Mouse (Mus musculus): ENCODE data around the gene Pip5k1b.

Gene Pip5k1b

DNA sequence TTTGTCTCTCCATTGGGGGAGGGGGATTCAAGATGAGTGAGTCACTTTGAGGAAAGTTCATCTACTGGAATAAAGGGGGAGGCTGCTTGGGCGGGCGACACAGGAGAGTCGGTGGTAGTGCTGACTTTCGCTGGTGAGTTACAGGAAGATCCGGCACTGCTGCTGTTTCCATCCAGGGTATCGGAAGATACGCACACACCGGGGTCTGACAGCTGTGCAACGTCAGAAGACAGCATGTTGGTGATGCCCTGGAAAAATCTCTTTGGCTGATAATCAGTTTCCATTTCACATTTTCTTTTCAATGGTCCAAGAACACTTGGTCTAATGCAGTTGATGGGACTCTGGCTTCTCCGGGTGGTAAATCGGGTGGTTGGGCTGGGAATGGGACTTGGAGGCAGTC, 79.2 kb downstream of the Pip5k1b start:
- no peak for DNase-seq (ENCODE audit: low spot score)

GRCm38 (mm10) chr19:24475281-24475680, 80.4 kb downstream of the Pip5k1b start:
- DNase-seq (ENCODE audit: low spot score): no peak

DNA sequence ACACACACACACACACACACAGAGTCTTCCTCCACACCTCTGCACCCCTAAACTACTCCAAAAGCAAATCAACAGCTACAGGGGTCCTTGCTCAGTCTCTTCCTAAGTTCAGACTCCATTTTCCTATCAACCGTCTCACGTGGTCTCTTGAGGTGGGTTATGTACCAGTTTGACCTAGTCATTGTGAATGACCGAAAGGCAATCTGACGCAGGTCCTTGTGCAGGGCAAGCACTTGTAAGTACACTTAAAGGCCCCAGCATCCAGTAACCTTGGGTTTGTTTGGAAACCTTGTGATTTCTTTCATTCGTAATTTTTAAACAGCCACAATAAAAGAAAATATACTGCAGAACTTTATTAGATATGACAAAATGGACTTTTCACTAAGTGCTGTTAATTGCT, 83.2 kb downstream of the Pip5k1b start:
- DNase-seq (ENCODE audit: low spot score): no peak

- no peak for DNase-seq (ENCODE audit: low spot score)
These were observed 84.1 kb downstream of the Pip5k1b start for GRCm38 (mm10) chr19:24471538-24471937.

- DNase-seq (ENCODE audit: low spot score): no peak
These were observed 86.5 kb downstream of the Pip5k1b start for GRCm38 (mm10) chr19:24469216-24469615.

- DNase-seq (ENCODE audit: low spot score): no peak
These were observed 87.1 kb downstream of the Pip5k1b start for GRCm38 (mm10) chr19:24468616-24469015.

DNA sequence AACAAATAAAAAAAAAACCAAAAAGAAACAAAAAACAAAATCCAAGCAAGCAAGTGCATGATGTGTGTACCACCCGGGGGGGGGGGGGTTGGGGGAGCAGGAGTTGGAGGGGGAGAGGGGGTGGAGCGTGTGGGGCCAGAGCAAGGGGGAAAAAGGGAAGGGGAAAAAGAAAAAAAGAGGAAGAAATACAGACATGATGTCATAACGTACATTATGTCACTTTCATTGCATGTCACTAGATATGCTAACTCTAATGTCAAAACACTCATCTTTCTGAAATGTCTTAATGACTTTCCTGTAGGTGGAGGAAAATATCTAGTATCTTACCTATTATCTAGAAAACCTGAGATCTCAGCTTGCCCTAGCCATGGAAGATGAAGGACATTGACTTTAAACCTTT, 92.7 kb downstream of the Pip5k1b start:
- no peak for DNase-seq (ENCODE audit: low spot score)

DNA sequence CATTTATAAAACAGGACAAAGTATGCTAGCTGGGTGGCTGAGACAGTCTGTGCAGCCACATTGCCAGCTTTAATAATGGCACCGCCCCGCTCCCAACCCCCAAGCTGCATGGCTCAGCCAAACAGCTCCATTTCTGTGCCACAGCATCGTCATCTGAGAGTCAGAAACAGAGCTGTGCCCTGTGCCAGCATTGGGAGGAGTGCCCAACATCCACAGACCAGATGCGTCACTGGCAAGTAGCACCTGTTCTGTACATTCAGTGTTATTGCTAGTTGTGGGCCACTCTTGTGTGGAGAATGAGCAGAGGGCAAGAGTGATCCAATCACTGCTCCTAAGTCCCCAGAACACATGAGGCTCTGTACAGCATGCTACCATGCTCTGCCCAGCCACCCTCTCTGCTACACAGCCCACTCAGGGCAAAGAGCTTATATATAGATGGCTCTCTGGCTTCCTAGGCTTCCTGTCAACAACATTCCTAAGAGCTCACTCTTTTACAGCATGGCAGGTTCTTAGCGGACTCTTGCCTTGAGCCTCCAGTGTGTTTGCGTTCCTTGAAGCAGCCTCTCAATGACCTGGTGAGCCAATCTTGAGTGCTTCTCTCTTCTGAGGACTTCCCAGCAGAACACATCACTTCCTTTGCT, 99.0 kb downstream of the Pip5k1b start:
- DNase-seq (ENCODE audit: low spot score): no peak

GRCm38 (mm10) chr19:24455249-24455960, 100.3 kb downstream of the Pip5k1b start:
- no peak for DNase-seq (ENCODE audit: low spot score)

DNA sequence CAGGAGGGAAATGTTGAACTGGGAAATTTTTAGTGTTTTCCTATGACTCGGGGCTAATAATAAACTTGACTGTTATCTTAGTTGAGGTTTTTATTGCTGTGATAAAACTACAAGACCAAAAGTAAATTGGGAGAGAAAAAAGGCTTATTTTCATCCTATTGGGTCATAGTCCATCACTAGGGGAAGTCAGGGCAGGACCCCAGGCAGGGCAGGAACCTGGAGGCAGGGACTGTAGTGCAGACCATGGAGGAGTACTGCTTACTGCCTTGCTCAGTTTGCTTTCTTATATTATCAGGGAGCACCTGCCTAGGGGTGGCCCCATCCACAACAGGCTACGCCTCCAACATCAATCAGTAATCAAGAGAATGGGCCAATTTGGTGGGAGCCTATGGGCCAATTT, 101.2 kb downstream of the Pip5k1b start:
- DNase-seq (ENCODE audit: low spot score): no peak

- no peak for DNase-seq (ENCODE audit: low spot score)
These were observed 102.3 kb downstream of the Pip5k1b start for GRCm38 (mm10) chr19:24453379-24453778.

GRCm38 (mm10) chr19:24452441-24452898, 103.2 kb downstream of the Pip5k1b start:
- no peak for DNase-seq (ENCODE audit: low spot score)

DNA sequence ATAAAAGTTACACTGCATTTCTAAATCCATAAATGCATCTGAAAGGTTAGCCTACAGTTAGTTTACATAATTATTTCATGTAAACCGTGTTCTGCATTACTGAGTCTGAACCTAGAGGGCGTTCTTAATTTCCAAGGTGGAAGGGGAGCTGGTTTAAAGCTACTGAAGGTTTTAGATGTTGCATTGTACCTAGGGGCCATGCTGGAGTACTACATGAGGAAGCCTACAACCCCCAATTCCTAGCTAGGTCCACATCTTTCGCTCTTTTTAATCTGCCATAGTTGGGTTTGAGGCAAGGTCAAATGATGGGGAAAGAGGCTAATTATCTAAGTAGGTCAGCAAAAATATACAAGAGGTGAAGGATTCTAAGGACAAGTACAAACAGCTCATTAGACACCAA, 104.0 kb downstream of the Pip5k1b start:
- no peak for DNase-seq (ENCODE audit: low spot score)

DNA sequence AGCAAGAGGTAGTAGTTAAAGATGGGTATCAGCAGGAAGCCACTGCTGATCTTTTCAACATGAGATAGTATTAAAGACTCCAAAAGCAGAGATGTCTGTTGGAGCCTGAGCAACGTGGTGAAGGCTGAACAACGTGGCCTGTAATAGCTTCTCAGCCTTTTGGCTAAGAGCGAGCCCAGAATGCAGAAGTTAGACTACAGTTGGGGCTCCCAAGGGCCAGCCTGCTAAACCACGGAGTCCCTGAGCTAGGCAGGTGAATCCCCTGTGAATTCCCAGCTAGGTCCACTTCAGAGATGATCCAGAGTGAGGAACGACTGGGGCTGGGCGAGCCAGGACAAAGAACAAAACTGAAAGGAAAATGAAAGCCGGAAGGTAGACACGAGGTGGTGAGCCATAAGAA, 104.9 kb downstream of the Pip5k1b start:
- DNase-seq (ENCODE audit: low spot score): no peak

GRCm38 (mm10) chr19:24444322-24444721, 111.3 kb downstream of the Pip5k1b start:
- no peak for DNase-seq (ENCODE audit: low spot score)

GRCm38 (mm10) chr19:24439715-24440114, 116.0 kb downstream of the Pip5k1b start:
- DNase-seq (ENCODE audit: low spot score): no peak

DNA sequence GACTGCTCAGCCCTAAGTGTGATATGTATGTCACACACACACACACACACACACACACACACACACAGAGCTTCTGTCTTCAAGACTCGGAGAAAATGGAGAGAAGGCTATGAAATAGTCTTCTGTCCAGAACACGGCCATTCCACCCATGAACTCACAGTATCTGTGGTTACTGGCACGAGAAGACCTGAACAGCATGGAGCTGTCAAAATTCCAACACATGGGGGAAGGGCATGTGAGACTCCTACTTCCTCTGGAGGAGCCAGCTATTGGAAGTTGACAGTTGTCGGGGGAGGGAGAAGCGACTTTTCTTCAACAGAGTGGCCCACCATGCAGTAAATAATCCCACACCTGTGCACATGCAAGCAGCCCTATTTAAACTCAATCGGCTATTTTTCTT, 121.4 kb downstream of the Pip5k1b start:
- DNase-seq (ENCODE audit: low spot score): no peak

- DNase-seq (ENCODE audit: low spot score): no peak
These were observed 123.2 kb downstream of the Pip5k1b start for GRCm38 (mm10) chr19:24432447-24432846.

GRCm38 (mm10) chr19:24431381-24431780, 124.3 kb downstream of the Pip5k1b start:
- no peak for DNase-seq (ENCODE audit: low spot score)

DNA sequence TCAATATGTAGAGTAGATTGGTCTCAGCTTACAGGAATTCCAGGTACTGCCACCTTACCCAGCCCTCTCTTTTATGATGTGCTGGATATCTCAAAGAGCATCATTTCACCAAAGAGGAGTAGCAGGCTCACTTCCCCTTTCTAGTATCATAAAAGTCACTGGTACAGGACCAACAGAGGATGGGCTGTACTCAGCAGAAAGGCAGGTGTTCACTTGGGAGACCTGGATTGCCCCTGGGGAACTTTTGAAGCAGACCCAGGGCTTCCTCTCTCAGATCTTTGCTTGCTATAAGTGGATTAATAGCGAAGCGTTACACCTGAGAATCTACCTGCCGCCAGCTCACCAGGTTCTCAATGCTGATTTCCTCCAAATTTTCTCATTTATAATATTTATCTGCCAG, 127.7 kb downstream of the Pip5k1b start:
- no peak for DNase-seq (ENCODE audit: low spot score)

DNA sequence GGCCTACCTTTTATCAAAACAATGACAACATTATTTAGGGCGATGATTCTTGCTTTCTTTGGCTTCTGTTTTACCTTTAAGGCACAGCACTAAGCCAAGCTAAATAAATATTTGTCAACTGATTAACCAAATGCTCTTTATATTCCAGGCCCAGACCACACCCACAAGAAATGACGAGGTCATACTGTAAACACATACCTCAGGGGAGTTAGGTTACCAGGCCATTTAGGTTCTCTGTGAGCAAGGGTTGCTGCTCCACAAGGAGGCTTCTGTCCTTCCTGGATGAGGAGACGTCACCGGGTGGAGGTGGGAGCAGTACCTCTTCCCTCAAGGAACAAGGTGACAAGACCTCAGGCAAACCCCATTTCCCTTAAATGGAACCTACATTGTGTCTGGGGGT, 128.4 kb downstream of the Pip5k1b start:
- no peak for DNase-seq (ENCODE audit: low spot score)

DNA sequence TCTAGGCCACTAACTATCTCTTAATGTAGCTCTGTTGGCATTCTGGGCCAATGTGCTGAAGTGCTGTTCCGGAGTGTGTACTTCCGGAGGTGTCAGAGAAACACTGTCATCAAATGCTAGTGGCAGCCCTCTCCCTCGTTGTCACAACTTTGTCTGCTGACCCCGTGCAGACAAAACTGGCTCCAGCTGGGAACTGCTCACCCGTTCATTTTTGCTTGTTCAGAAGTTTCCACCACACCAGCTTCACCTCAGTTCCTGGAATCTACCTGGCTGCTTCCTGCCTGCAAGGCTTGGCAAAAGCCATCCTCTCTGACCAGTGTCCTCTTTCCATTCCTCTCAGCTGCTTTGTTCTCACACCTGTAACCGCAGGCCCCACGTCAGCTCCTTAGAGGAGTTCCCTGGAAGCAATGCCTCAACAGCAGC, 128.9 kb downstream of the Pip5k1b start:
- no peak for DNase-seq (ENCODE audit: low spot score)

DNA sequence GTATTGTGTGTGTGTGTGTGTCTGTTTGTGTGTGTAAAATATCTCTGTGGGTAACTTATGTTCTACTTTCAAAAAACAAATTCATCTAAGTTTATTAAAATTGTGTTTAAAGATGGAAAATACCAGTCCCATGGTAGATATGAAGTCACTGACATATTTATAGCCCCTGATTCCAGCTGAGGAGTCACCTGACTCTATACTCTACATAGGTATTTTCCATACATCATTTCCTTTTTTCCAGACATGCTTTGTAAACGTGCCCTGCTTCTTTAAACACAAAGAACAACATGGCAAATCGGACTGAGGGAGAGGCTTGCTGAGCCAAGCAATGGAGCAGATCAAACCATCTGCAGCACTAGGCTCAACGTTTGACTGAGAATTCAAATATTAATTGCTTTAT, 137.6 kb downstream of the Pip5k1b start:
- no peak for DNase-seq (ENCODE audit: low spot score)

DNA sequence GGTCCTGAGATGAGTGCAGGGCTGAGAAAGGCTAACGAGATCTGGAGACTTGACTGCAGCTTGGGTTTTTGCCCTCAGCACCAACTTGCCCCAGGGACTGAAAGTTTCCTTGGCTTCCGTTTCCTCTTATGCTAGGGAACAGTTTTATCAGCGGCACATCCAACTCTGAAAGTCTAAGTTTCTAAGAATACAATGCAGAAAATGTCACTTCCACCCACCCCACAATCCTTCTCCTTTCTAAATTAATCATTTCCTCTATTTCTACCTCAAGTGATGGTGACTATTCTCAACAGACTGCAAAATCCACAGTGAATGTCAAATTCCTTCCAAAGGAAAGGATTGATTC, 138.0 kb downstream of the Pip5k1b start:
- no peak for DNase-seq (ENCODE audit: low spot score)
